27 mouse cellular contexts compared by ENCODE assay signal in genomic region chr16:26700440-26701103, GRCm38 (mm10).
"Had no signal": no experiment of that assay in that cellular context is flagged by ENCODE, and none has a peak within 500 bp of the region (broad histone marks: within the 10 kb centered on the region; RNA-seq: fewer than 3 reads in every experiment).

No protein-coding gene starts in this region.

- H3K9me3 ChIP-seq: heart, embryonic 10.5 days; heart, embryonic 12.5 days; hindbrain, embryonic 10.5 days; hindbrain, embryonic 12.5 days; intestine, embryonic 15.5 days; limb, embryonic 10.5 days; limb, embryonic 12.5 days; liver, embryonic 13.5 days had no signal

- ATAC-seq: hindbrain, embryonic 16.5 days; inflammation-experienced regulatory T-cells, adult 6 months; intestine, embryonic 15.5 days; intestine, postnatal 0 days had no signal

- H3K4me2 ChIP-seq: heart, embryonic 12.5 days; hindbrain, embryonic 12.5 days; hindbrain, embryonic 14.5 days; intestine, embryonic 15.5 days; limb, embryonic 12.5 days; liver, embryonic 11.5 days; liver, embryonic 13.5 days had no signal

- H3K4me1 ChIP-seq: heart, embryonic 10.5 days; heart, embryonic 12.5 days; hindbrain, embryonic 10.5 days; hindbrain, embryonic 12.5 days; intestine, embryonic 15.5 days; limb, embryonic 10.5 days; limb, embryonic 12.5 days; liver, embryonic 13.5 days had no signal

- H3K4me3 ChIP-seq: gastrocnemius, adult 2 months; heart, embryonic 10.5 days; heart, embryonic 12.5 days; hindbrain, embryonic 10.5 days; hindbrain, embryonic 12.5 days; intestine, embryonic 15.5 days; left cerebral cortex, adult 2 months; limb, embryonic 10.5 days; limb, embryonic 12.5 days; liver, embryonic 13.5 days had no signal

- H3K27ac ChIP-seq: gastrocnemius, adult 2 months; heart, embryonic 10.5 days; hindbrain, embryonic 10.5 days; hindbrain, embryonic 12.5 days; hindbrain, embryonic 14.5 days; intestine, embryonic 15.5 days; left cerebral cortex, adult 2 months; limb, embryonic 10.5 days; limb, embryonic 12.5 days; liver, embryonic 13.5 days had no signal

- H3K36me3 ChIP-seq: heart, embryonic 10.5 days; heart, embryonic 12.5 days; hindbrain, embryonic 10.5 days; hindbrain, embryonic 12.5 days; intestine, embryonic 15.5 days; limb, embryonic 10.5 days; limb, embryonic 12.5 days; liver, embryonic 13.5 days had no signal

- H3K27me3 ChIP-seq: heart, embryonic 12.5 days; hindbrain, embryonic 12.5 days; intestine, embryonic 15.5 days; limb, embryonic 12.5 days; liver, embryonic 13.5 days had no signal

- H3K9ac ChIP-seq: heart, embryonic 12.5 days; hindbrain, embryonic 12.5 days; hindbrain, embryonic 14.5 days; intestine, embryonic 15.5 days; limb, embryonic 12.5 days; liver, embryonic 13.5 days had no signal

- DNase-seq: gastrocnemius, adult 2 months; gastrocnemius, postnatal 10 days; gastrocnemius, postnatal 25 days; heart, adult 18-20 months; heart, postnatal 10 days; heart, postnatal 4 days; kidney, adult 18-20 months; kidney, adult 8-10 months; kidney, postnatal 10 days; kidney, postnatal 25 days; kidney, postnatal 4 days; layer of hippocampus, adult 9-11 months; liver; liver, embryonic 13.5 days had no signal
